Mouse (Mus musculus): Measurements from ENCODE around the gene Trim67. TPM values are rescaled to one million over a fixed set of nuclear protein-coding genes. Genes with fewer than 3 reads are reported as not detected.
"Not testable (repeated sequence)": the region's sequence is repeated elsewhere in the genome, so short reads cannot be mapped to it uniquely, and the experiment has no call there.

Trim67 gene
- polyA plus RNA-seq, 1 experiment from 2014 or later = 1.1 TPM

- H3K4me1 ChIP-seq (ENCODE audit: control insufficient read depth, insufficient read depth, low read length) = no peaks in the 10 kb centered on the region
- H3K4me2 ChIP-seq (replicated peaks; ENCODE audit: low read depth, low read length) = no peak overlapping the region
- H3K36me3 ChIP-seq (ENCODE audit: control insufficient read depth, insufficient read depth, low read length) = peaks cover 47% of the 10 kb centered on the region
- WGBS = 93% methylated on average over 7 of the region's 7 CpGs
- no peak overlapping the region for H3K9ac ChIP-seq (replicated peaks; ENCODE audit: low read depth, low read length)
- ATAC-seq (ENCODE audit: insufficient number of reproducible peaks, insufficient read depth, low FRiP score, low read depth) = no peak
- H3K27me3 ChIP-seq (ENCODE audit: control insufficient read depth, insufficient read depth, low read length) = no peaks in the 10 kb centered on the region
- no peaks in the 10 kb centered on the region for H3K9me3 ChIP-seq (ENCODE audit: control insufficient read depth, low read depth, low read length)
- H3K27ac ChIP-seq (ENCODE audit: low read length) = no peak overlapping the region
- H3K4me3 ChIP-seq (ENCODE audit: low read depth, low read length) = no peak overlapping the region
These were observed 48.0 kb downstream of the Trim67 start for GRCm38 (mm10) chr8:124840900-124841299.

GRCm38 (mm10) chr8:124841775-124842174 is 48.9 kb downstream of the Trim67 start:
- ATAC-seq (ENCODE audit: insufficient number of reproducible peaks, insufficient read depth, low FRiP score, low read depth) = no peak
- WGBS = 88% methylated on average over 9 of the region's 10 CpGs

DNA sequence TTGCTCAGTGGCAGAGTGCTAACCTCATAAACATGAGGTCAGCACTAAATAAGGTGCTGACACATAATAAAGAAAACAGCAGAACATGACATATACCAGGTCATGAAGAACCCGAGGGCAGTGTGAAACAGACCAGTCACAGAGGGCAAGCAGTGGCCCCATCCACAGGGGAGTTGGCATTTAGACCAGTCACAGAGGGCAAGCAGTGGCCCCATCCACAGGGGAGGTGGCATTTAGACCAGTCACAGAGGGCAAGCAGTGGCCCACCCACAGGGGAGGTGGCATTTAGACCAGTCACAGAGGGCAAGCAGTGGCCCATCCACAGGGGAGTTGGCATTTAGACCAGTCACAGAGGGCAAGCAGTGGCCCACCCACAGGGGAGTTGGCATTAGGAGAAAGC is 50.0 kb downstream of the Trim67 start:
- H3K27me3 ChIP-seq (ENCODE audit: control insufficient read depth, insufficient read depth, low read length); H3K4me2 ChIP-seq (replicated peaks; ENCODE audit: low read depth, low read length); H3K4me1 ChIP-seq (ENCODE audit: control insufficient read depth, insufficient read depth, low read length); H3K27ac ChIP-seq (ENCODE audit: low read length); ATAC-seq (ENCODE audit: insufficient number of reproducible peaks, insufficient read depth, low FRiP score, low read depth); H3K9me3 ChIP-seq (ENCODE audit: control insufficient read depth, low read depth, low read length); H3K4me3 ChIP-seq (ENCODE audit: low read depth, low read length); H3K9ac ChIP-seq (replicated peaks; ENCODE audit: low read depth, low read length): not testable (repeated sequence)
- 78% methylated on average over 1 of the region's 1 CpGs for WGBS
- peaks cover 46% of the 10 kb centered on the region for H3K36me3 ChIP-seq (ENCODE audit: control insufficient read depth, insufficient read depth, low read length)

More at GRCm38 (mm10) chr8:124841775-124842174, 48.9 kb downstream of the Trim67 start:
- H3K4me3 ChIP-seq (ENCODE audit: low read depth, low read length) = no peak overlapping the region
- H3K27ac ChIP-seq (ENCODE audit: low read length) = no peak overlapping the region
- H3K27me3 ChIP-seq (ENCODE audit: control insufficient read depth, insufficient read depth, low read length) = no peaks in the 10 kb centered on the region
- H3K36me3 ChIP-seq (ENCODE audit: control insufficient read depth, insufficient read depth, low read length) = peaks cover 47% of the 10 kb centered on the region
- no peaks in the 10 kb centered on the region for H3K4me1 ChIP-seq (ENCODE audit: control insufficient read depth, insufficient read depth, low read length)
- no peak overlapping the region for H3K9ac ChIP-seq (replicated peaks; ENCODE audit: low read depth, low read length)
- H3K9me3 ChIP-seq (ENCODE audit: control insufficient read depth, low read depth, low read length) = no peaks in the 10 kb centered on the region
- H3K4me2 ChIP-seq (replicated peaks; ENCODE audit: low read depth, low read length) = no peak overlapping the region

GRCm38 (mm10) chr8:124845131-124845530 is 52.2 kb downstream of the Trim67 start:
- H3K9ac ChIP-seq (replicated peaks; ENCODE audit: low read depth, low read length) = no peak overlapping the region
- H3K4me2 ChIP-seq (replicated peaks; ENCODE audit: low read depth, low read length) = no peak overlapping the region
- H3K9me3 ChIP-seq (ENCODE audit: control insufficient read depth, low read depth, low read length) = no peaks in the 10 kb centered on the region
- H3K27ac ChIP-seq (ENCODE audit: low read length) = no peak overlapping the region
- no peaks in the 10 kb centered on the region for H3K27me3 ChIP-seq (ENCODE audit: control insufficient read depth, insufficient read depth, low read length)
- WGBS = 67% methylated on average over 3 of the region's 3 CpGs
- H3K4me1 ChIP-seq (ENCODE audit: control insufficient read depth, insufficient read depth, low read length) = no peaks in the 10 kb centered on the region
- H3K36me3 ChIP-seq (ENCODE audit: control insufficient read depth, insufficient read depth, low read length) = peaks cover 26% of the 10 kb centered on the region
- ATAC-seq (ENCODE audit: insufficient number of reproducible peaks, insufficient read depth, low FRiP score, low read depth) = no peak
- H3K4me3 ChIP-seq (ENCODE audit: low read depth, low read length) = no peak overlapping the region

DNA sequence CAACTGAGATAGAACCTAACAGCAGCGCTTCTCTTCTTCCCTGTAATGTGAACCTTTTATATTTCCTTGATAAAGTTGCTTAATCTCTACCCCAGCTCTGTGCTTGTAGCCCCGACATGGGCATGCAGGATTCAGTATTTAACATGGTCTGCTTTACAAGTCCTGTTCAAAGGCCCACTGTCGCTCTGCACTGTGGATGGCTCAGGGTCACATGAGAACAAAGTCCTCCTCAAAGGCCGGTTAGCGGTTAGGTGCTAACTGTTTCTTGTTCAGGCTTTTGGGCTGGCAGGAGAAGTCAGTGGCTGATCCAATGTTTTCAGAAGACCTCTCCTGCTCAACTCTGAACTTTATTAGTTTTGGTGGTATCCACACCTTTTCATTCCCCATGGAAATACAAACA is 52.7 kb downstream of the Trim67 start:
- Histone ChIP-seq H3K9ac (replicated peaks; ENCODE audit: low read depth, low read length) (no peak overlapping the region), H3K27me3 (ENCODE audit: control insufficient read depth, insufficient read depth, low read length) (no peaks in the 10 kb centered on the region), H3K36me3 (ENCODE audit: control insufficient read depth, insufficient read depth, low read length) (peaks cover 22% of the 10 kb centered on the region), H3K4me1 (ENCODE audit: control insufficient read depth, insufficient read depth, low read length) (no peaks in the 10 kb centered on the region), H3K9me3 (ENCODE audit: control insufficient read depth, low read depth, low read length) (no peaks in the 10 kb centered on the region), H3K4me2 (replicated peaks; ENCODE audit: low read depth, low read length) (no peak overlapping the region), H3K27ac (ENCODE audit: low read length) (no peak overlapping the region), H3K4me3 (ENCODE audit: low read depth, low read length) (no peak overlapping the region)
- ATAC-seq (ENCODE audit: insufficient number of reproducible peaks, insufficient read depth, low FRiP score, low read depth) = no peak
- WGBS = 89% methylated on average over 5 of the region's 5 CpGs

GRCm38 (mm10) chr8:124853511-124853910 is 60.6 kb downstream of the Trim67 start:
- H3K27me3 ChIP-seq (ENCODE audit: control insufficient read depth, insufficient read depth, low read length) = no peaks in the 10 kb centered on the region
- H3K36me3 ChIP-seq (ENCODE audit: control insufficient read depth, insufficient read depth, low read length) = peaks cover 37% of the 10 kb centered on the region
- H3K4me3 ChIP-seq (ENCODE audit: low read depth, low read length) = no peak overlapping the region
- H3K9me3 ChIP-seq (ENCODE audit: control insufficient read depth, low read depth, low read length) = peaks cover 19% of the 10 kb centered on the region; the same call in 1 of the 2 replicates
- H3K4me1 ChIP-seq (ENCODE audit: control insufficient read depth, insufficient read depth, low read length) = no peaks in the 10 kb centered on the region
- WGBS = 92% methylated on average over 1 of the region's 1 CpGs
- H3K27ac ChIP-seq (ENCODE audit: low read length) = no peak overlapping the region
- H3K4me2 ChIP-seq (replicated peaks; ENCODE audit: low read depth, low read length) = no peak overlapping the region
- no peak overlapping the region for H3K9ac ChIP-seq (replicated peaks; ENCODE audit: low read depth, low read length)
- no peak for ATAC-seq (ENCODE audit: insufficient number of reproducible peaks, insufficient read depth, low FRiP score, low read depth)

- H3K36me3 ChIP-seq (ENCODE audit: control insufficient read depth, insufficient read depth, low read length) = peaks cover 48% of the 10 kb centered on the region
- no peaks in the 10 kb centered on the region for H3K27me3 ChIP-seq (ENCODE audit: control insufficient read depth, insufficient read depth, low read length)
- H3K9ac ChIP-seq (replicated peaks; ENCODE audit: low read depth, low read length) = no peak overlapping the region
- H3K27ac ChIP-seq (ENCODE audit: low read length) = no peak overlapping the region
- no peak overlapping the region for H3K4me3 ChIP-seq (ENCODE audit: low read depth, low read length)
- peaks cover 9% of the 10 kb centered on the region; the same call in 1 of the 2 replicates for H3K9me3 ChIP-seq (ENCODE audit: control insufficient read depth, low read depth, low read length)
- H3K4me1 ChIP-seq (ENCODE audit: control insufficient read depth, insufficient read depth, low read length) = 0 out of 2 replicates have a peak, but pooled peaks cover 3% of the 10 kb centered on the region
- no peak overlapping the region for H3K4me2 ChIP-seq (replicated peaks; ENCODE audit: low read depth, low read length)
- ATAC-seq (ENCODE audit: insufficient number of reproducible peaks, insufficient read depth, low FRiP score, low read depth) = no peak
These were observed 66.6 kb downstream of the Trim67 start for GRCm38 (mm10) chr8:124859466-124859865.

DNA sequence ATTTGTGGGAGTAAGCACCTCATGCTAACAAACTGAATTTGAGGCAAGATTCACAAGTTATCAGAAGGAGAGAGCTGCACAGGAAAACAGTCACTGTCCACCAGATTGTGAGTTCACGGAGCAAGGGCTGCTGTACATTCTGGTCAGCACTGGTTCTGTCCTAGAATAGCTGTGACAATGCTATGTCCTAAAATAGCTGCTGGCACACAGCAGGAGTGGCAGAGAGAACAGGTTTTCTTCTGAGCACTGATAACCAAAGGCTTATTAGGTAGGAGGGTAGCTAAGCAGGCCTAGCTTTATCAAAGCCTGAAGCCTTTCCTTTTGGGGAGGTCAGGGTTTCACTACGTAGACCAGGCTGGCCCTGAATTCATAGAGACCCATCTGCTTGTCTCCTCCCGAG is 67.3 kb downstream of the Trim67 start:
- H3K36me3 ChIP-seq (ENCODE audit: control insufficient read depth, insufficient read depth, low read length) = peaks cover 43% of the 10 kb centered on the region
- WGBS = 91% methylated on average over 3 of the region's 3 CpGs

More for the DNA sequence above, 67.3 kb downstream of the Trim67 start:
- H3K27ac ChIP-seq (ENCODE audit: low read length) = no peak overlapping the region
- no peak overlapping the region for H3K9ac ChIP-seq (replicated peaks; ENCODE audit: low read depth, low read length)
- 0 out of 2 replicates have a peak, but pooled peaks cover 3% of the 10 kb centered on the region for H3K4me1 ChIP-seq (ENCODE audit: control insufficient read depth, insufficient read depth, low read length)
- no peak overlapping the region for H3K4me2 ChIP-seq (replicated peaks; ENCODE audit: low read depth, low read length)
- ATAC-seq (ENCODE audit: insufficient number of reproducible peaks, insufficient read depth, low FRiP score, low read depth) = no peak
- no peak overlapping the region for H3K4me3 ChIP-seq (ENCODE audit: low read depth, low read length)
- no peaks in the 10 kb centered on the region for H3K27me3 ChIP-seq (ENCODE audit: control insufficient read depth, insufficient read depth, low read length)
- peaks cover 3% of the 10 kb centered on the region; the same call in 1 of the 2 replicates for H3K9me3 ChIP-seq (ENCODE audit: control insufficient read depth, low read depth, low read length)
